Mouse (Mus musculus): ENCODE measurements around the gene Slc35g3.

The Slc35g3 gene

DNA sequence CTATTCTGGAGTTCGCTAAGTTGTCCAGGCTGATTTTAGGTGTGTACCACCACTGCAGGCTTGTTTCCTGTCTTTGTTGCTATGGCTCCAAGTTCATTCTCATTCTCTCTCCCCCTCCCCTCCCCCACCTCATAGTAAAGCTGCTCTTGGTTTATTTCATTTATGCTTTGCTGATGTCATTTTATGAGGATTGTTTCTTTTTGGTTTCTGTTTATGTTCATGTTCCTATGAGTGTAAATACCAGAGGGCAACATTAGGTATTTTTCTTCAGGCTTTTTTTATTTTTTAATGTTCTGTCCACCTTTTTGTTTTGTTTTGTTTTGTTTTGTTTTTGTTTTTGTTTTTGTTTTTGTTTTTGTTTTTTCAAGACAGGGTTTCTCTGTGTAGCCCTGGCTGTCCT, at the start of gene Slc35g3:
Slc35g3 (minus strand) TSS at position 101 of the 400 bp plus-strand sequence.
- no peak for DNase-seq (ENCODE audit: low spot score)

DNA sequence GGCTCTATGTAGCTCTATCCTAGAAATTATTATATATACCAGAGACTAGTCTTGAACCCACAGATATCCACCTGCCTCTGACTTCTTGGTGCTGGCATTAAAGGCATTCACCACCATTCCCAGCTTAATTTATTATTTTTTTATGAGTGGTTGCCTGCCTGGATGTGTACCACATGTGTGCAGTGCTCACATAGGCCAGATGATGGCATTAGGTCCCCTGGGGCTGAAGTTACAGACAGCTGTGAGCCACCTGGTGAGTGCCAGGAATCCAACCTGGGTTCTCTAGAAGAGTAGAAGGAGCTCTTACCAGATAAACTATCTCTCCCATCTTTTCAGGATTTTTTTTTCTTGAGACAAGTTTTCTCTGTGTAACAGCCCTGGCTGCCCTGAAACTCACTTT, 48.5 kb upstream of the Slc35g3 start:
- DNase-seq (ENCODE audit: low spot score): no peak

DNA sequence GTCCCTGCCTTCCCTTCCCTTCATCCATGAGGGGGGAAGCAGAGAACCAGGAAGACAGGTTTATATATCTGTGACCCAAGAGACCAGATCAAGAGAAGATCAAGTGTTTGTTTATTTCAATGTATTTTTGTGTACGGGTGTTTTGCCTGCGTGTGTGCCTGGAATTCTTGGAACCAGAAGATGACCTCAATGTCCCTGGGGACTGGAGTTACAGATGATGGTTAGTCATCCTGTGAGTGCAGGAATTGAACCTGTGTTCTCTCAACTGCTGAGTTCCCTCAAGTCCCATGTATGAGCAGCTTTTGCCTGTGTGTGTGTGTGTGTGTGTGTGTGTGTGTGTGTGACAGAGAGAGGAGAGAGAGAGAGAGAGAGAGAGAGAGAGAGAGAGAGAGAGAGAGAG, 45.9 kb upstream of the Slc35g3 start:
- no peak for DNase-seq (ENCODE audit: low spot score)

DNA sequence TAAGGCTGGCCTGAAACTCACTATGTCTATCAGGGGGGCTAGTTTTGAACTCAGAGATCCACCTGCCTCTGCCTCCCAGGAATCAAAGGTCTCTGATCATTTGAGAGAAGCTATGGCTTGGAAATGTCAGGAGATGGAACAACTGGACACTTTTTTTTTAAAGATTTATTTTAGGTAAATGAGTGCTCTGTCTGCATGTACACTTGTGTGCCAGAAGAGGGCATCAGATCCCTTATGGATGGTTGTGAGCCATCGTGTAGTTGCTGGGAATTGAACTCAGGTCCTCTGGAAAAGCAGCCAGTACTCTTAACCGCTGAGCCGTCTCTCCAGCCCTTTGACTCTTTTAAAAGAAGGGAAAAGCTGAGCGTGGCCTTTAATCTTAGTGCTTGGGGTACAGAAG, 44.6 kb upstream of the Slc35g3 start:
- DNase-seq (ENCODE audit: low spot score): no peak

DNA sequence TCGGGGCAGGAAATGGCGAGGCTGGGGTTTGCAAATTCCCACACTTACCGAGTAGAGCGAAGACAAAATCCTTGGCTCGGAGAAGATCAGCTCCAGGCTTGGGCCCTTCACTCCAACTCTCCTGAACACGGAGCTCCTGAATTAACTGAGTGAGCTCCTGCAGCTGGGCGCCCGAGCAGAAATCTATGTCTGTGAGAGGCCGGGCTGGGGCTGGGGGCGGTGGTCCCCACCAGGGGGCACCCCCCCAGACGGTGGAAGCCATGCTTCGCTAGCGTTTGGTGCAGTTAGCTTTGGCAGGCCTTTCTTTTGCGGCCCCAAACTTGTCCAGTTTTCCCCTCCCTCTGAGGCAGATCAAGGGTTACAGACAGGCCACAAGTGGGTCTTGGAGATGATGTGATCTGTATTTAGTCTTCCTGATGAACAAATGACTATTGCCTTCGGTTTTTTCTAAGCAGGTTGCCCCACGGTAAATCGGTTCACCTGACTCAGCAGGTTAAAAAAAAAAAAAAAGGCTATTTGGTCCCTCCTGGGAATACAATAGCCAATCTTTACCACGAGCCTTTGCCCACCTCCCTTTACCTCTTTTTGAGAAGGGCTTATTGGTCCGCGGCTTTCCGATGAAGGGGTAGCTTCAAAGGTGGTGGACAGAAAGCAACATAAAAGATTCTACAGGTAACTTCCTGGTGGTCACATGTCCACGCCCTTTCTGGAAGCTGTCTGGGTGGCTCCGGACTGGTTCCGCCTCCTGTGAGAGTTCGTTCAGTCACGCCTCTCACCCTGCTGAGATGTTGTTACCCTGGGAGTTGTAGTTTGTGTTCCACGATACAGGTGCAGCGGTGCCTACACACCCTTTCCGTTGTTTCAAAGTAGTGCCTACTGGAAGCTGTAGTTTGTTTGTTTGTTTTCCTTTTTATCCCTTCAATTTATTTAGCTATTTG, 43.5 kb upstream of the Slc35g3 start, which contains the start of gene Tmem102:
Tmem102 (minus strand) TSS at position 653 of the 938 bp plus-strand sequence.
- no peak for DNase-seq (ENCODE audit: low spot score)

DNA sequence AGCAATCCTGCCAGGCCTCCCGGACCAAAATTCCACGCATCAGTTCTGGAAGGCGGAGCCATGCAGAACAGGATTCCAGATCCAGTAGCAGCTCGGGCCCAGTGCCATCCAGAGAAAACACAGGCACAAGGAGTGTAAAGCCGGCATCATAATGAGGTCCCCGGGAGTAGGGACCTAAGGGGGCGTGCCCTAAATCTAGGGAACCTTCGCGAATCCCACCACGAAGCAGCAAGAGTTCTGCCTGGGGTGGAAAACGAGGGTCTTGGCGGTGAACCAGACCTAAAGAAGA, 42.8 kb upstream of the Slc35g3 start:
- DNase-seq (ENCODE audit: low spot score): no peak

DNA sequence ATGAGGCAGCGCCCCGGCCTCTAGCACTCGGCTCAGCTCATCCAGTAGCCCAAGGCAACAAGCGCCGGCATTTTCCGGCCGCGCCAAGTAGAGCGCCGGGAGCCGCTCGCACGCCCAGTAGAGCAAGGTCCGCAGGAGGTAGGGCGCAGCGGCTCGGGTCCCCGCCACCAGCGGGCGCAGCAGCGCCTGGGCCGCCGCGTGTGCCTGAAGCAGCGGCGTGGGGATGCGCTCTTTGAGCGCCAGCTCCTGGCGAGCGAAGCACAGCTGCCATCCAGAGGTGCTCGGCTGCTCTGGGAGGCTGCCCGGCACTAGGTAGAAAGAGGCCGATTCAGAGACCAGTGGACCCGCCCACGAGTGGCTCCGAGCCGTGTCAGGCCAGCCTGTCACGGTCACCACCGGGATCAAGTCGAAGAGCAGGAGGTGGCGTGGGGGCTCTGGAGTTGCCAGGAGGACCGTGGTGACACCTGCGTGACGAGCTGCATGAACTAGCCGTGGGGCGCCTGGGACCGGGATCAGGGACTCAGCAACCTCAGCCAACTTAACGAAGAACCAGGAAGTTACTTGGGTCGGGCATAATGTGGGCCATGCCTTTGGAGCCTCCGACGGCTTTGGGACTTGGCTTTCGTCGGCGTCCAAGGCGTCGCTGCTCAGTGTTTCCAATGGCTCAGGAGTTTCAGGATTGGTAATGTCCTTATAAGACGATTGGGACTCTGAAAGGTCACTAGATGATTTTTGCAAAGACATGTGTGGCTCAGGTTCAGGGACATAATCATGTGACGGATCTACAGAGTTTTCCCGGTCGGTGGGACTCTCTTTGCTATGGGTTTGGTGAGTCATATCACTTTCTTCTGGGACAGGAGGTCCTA, 42.3 kb upstream of the Slc35g3 start:
- peak; percentile 60 for DNase-seq (ENCODE audit: low spot score)

DNA sequence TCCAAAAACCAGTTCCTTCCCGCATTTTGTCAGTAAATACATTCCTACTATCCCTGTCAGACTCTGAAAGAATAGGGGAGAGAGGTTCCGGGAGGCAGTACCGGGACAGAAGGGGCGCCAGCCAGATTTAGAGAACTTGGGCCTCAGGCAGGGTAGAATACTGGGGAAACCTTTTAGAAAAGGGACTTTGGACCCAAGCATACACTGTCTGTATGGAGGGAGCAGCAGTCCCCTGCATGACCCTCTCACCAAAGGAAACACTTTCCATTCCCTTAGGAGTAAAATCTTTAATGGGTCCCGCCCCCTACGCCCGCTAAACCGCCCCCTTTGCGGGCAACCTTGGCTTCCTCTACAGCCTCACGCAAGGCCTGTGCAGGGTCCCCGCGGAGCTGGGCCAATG, 41.6 kb upstream of the Slc35g3 start:
- DNase-seq (ENCODE audit: low spot score): no peak

DNA sequence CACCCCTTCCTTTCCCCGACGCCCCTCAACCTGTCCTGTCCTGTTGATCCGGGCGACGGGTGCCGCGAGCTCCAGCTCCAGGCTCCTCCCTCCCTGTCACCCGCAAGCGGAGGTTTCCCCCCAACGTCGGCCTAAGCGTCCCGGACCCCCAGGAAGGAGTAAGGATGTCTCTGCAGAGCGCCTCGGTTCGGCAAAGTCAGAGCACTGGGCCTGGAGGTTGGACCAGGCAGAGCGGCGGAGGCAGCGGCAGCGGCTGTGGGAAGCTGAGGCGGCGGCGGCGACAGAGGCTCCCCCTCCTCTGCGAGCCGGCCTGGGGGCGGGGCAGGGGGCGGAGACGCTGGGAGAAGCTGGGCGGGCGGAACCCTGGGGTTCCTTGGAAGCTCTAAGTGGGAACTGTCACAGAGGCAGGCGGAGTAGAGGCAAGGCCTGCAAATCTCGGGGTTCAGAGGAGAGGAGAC, 40.9 kb upstream of the Slc35g3 start:
- DNase-seq (ENCODE audit: low spot score): peak; percentile 76

DNA sequence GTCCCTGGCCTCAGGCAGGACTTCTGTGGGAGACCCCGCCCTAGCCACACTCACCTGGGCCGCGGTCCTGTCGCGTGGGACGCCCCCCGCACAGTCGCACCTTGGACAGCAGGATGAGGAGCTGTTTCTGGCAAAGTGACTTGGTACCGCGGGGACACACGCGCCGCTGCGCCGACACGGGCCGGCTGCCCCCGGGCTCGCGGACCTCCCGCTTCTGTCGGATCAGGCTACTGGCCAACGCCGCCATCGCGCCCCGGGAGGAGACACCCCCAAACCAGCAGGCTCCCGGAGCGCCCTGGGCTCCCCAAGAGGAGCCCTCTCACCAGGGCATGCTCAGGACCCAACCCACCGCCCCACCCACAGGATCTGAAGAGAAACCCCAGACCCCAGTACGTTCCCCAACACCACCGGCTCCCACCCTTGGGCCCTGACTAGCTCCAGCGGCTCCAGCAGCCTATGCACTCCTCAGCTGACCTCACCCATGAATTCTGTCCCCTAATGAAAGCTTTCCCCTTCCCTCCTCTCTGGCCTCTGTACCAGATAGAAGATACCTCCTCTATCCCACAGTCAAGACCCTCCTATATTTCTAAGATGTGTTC, 39.7 kb upstream of the Slc35g3 start, which contains the start of gene Fgf11:
Fgf11 (minus strand) TSS at position 479 of the 599 bp plus-strand sequence.
- DNase-seq (ENCODE audit: low spot score): no peak

DNA sequence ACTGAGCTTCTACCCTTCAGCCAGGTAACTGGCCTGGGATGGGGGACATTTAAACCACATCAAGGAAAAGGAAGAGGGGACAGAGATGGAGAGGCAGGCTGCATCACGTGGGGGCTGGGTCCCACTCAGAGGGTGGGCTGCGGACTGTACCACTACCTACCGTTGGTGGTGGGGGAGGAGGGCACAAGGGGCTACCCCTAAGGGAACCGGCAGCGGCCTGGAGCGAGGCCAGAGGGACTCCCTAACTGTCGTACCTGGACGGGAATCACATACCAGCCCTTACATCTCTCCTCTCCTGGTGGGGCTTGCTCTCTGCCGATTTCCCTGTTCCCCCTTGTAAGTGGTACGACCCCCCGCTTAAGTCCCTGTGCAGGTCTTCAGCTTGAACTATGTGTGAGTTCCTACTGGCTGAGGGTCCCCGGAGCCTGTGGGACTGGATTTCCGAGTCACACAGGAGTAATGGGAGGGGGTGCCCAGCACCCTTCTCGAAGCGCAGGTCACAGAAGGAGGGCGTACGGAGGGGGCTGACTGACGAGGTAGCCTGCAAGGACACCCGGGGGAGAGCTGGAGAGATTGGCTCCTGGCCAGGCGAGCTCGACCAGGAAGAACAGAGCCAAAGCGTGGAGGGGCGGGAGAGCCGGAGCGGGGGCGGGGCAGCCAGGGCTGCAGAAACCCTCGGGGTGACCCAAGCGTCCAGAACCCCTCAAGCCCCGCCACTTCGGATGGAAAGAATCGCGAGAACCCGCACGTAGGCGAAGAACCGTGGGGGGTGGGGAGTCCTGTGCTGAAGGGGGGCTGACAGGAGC, 38.8 kb upstream of the Slc35g3 start:
- DNase-seq (ENCODE audit: low spot score): peak; percentile 47

DNA sequence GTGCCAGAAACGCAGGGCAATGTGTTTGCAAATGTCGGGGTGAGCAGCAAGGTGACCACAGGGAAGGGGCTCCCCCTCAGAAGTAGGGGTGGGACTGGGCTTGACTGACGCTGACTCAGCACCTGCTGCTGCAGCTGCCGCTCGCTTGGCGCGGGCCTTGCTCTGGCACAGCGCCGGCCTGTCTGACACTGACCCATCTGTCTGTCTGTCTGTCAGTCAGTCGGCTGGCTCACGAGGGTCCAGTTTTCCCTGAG, 38.3 kb upstream of the Slc35g3 start:
- DNase-seq (ENCODE audit: low spot score): no peak

DNA sequence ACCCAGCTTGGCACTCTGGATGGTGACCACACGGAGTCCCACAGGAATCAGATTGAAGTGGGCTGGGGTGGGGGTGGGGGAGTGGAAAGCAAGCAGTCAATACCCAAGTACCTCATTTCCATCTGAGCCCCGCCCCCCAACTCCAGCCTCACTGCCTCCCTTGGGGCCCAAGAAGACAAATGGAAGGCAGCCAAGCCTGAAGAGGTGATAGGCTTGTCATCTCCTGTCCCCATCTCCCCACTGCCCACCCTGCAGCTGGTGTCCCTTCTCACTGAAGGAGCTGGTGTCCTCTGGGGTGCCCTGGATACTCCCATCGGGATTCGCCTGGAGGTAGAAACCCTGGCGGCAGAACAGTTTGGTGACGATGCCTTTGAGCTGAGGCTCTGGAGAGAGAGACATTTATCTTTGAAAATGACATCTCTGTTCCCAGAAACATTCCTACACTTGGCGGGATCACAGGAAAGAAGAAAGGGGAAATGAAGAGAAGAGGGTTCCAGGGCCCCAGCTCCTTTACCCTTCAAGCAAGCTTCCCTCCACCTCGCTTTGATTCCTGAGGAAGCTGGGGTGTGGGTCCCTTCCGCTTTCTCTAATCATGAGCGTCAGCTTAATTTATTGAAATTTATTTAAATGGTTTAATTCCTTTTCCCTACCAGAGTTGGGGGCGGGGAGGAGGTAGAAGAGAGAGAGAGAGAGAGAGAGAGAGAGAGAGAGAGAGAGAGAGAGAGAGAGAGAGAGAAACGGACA, 37.8 kb upstream of the Slc35g3 start:
- DNase-seq (ENCODE audit: low spot score): no peak

DNA sequence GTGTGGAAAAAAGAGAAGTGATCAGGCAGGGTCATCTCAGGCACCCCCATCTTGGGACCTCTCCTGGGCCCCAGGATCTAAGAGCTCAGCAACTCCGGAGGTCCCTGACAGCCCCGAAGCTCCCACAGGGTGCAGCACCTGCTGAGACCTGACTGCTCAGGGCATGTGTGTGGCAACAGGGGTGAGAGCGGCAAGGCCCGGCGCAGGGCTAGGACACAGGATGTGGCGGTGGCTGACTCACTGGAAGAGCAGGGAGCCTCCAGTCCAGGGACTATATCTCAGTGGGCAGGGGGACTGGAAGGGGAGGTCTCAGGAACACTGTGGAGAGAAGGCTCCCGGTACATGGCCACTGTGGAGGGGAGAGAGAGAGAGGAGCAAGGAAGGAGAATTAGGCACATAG, 36.2 kb upstream of the Slc35g3 start:
- no peak for DNase-seq (ENCODE audit: low spot score)

DNA sequence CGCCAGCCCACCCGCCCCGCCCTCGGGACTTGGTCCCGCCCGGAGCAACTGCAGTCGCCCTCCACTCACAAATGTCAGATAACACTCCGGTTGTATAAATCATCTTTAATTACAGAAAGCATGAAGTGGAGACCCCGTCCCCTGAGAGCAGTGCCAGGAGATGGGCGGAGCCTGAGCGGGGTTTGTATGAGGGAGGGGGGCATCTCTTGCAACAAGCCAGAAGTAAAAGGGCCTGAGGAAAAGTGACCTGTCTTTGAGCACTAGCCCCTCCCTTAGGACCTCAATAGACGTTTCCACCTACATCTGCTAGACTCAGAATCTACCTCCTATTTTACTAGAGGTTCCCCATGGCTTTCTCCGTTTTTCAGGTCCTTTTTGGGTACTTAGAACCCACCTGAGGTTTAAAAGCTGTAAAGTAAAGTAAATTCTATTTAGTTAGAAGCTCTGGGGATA, 34.2 kb upstream of the Slc35g3 start:
- DNase-seq (ENCODE audit: low spot score): no peak

DNA sequence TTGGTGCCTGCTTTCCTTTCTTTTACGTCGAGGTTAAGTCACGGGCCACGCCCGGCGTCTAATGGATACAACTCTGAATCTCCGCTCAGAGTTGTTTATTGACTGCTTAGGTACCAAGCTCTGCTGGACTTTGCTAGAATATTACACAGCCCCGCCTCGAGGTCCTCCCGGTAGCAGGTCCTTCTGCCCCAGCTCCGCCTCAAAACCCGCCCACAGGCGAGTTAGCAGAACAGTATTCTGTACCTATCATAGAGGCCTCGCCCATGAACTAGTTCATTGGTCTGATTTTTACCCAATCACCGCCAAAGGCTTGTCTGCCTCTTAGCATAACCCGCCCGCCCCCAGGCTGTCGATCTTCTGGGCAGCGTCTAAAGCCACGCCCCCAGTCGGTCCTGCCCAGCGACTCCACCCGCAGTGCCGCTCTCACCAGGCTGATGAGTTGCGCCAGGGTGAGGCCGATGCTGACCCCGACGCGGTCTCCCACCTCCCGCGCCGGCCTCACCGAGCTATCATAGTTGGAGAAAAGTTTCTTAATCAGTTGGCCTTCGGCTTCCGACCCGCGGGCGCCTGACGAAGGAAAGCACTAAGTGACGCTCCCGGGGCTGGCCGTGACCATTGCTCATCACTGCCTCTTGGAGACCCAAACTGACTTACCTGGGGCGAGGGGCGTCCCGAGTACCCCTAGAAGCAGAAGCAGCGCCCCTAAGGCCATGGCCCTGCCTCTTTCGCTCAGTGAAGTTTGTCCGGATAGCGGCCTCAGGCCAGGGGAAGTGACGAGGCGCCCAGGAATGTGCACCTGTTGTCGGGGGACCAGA, 33.6 kb upstream of the Slc35g3 start, which contains the start of gene Chrnb1:
Chrnb1 (minus strand) TSS at position 776 of the 815 bp plus-strand sequence.
- DNase-seq (ENCODE audit: low spot score): peak; percentile 93

DNA sequence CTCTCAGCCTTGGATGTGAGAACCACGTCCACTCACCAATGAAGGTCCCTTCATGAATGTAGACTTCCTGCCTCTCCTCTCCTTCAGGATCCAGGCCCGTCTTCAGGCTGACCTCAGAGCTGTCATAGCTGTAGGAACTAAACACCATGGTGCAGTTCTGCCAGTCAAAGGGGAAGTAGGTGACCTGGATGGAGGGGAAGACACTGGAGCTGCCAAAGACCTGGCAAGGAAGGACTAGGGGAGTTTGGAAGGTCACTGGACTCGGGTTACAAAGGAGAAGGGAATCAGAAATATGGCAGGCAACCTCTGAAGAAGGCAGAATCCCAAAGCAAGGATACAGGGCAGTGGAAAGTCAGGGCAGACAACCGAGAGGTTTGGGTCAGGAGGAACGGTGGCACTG, 31.7 kb upstream of the Slc35g3 start:
- DNase-seq (ENCODE audit: low spot score): no peak

DNA sequence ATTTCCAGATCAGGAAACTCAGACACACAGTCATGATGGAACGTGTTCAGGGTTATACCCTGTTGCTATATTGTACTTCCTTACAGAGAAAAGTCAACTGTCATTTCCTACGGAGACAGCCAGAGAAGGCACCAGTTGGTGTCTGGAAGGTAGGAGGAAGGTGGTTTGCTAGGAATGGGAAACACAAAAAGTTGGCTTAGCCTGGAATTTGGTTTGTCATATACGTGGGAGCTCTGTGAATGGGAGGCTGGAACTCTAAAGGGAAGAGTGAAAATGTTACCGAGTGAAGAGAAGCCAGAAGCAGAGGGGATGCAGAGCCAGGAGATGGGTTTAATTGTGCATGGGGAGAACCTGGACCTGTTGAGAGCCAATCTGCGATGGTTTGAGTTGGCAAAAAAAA, 29.7 kb upstream of the Slc35g3 start:
- no peak for DNase-seq (ENCODE audit: low spot score)

DNA sequence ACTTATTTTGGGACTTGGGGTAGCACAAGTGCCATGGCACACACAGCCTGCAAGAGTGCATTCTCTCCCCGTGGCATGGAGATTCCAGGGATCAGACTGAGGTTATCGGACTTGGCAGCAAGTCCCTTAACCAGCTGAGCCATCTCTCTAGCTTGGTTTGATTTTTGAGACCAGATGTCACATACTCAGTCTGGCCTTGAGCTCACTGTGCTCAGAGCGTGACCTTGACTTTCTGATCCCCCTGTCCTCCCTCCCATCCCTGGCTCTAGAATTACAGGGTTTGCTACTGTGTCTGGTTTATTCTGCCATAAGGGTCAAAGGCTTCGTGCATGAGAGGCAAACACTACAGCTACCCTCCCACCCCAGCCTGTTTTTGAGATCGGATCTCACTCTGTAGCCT, 27.7 kb upstream of the Slc35g3 start:
- DNase-seq (ENCODE audit: low spot score): no peak

DNA sequence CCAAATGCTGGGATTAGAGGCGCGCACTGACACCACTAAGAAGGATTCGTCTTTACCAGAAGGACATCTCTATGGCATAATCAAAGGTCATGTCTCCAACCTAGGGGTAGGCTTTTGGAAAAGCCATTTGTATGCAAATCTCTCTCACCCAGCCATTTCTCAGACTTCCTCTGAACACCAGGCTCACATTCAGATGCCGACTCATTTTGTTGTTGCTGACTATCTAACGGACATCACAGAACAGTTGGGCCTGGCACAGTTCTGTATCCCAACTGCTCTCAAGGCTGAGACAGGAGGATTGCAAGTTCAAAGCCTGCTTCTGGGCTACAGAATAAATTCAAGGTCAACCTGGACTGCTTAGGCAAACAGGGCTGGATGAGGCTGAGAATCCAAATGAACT, 25.5 kb upstream of the Slc35g3 start:
- no peak for DNase-seq (ENCODE audit: low spot score)

Data from layer of hippocampus, adult 11-12 months (tissue).